Mouse (Mus musculus) hindbrain, postnatal 0 days (tissue): Measurements from ENCODE around the gene Timm13. TPM values are rescaled to one million over a fixed set of nuclear protein-coding genes. Genes with fewer than 3 reads are reported as not detected.

Experiments
- ATAC-seq: fragments of 200-750 bp; cut with Nextera tagmentation; 2 replicates; pipeline ENCODE4 v1.8.0; 2017; ENCODE audit warnings: mild to moderate bottlenecking, moderate TSS enrichment, moderate library complexity
- DNase-seq: peaks from one replicate; pipeline ENCODE4 v3.0.0-alpha.2; 2015; ENCODE audit warnings: low spot score
- H3K27ac ChIP-seq: fragments of 300-500 bp; sonication (generic); 2 replicates; pipeline ENCODE4 v1.5.1; 2014; ENCODE audit warnings: mild to moderate bottlenecking
- H3K27me3 ChIP-seq: fragments of 300-500 bp; sonication (generic); 2 replicates; pipeline ENCODE4 v1.6.1; 2014; ENCODE audit warnings: low read length, mixed read lengths; ENCODE audit not compliant: insufficient read depth
- H3K36me3 ChIP-seq: fragments of 300-500 bp; sonication (generic); 2 replicates; pipeline ENCODE4 v1.6.1; 2014; ENCODE audit warnings: low read length, mixed read lengths; ENCODE audit not compliant: insufficient read depth
- H3K4me1 ChIP-seq: fragments of 300-500 bp; sonication (generic); 2 replicates; pipeline ENCODE4 v1.6.1; 2014; ENCODE audit warnings: antibody characterized with exemption, low read length, mixed read lengths; ENCODE audit not compliant: insufficient read depth
- H3K4me2 ChIP-seq: fragments of 300-500 bp; sonication (generic); 2 replicates; pipeline ENCODE4 v1.6.1; 2014; ENCODE audit warnings: low read depth, mild to moderate bottlenecking, low read length, moderate library complexity, mixed read lengths
- H3K4me3 ChIP-seq: fragments of 300-500 bp; sonication (generic); 2 replicates; pipeline ENCODE4 v1.5.1; 2014; ENCODE audit warnings: low read length
- H3K9ac ChIP-seq: fragments of 300-500 bp; sonication (generic); replicated peaks from 2 replicates; pipeline ENCODE4 v1.6.1; 2014; ENCODE audit warnings: mild to moderate bottlenecking, low read length, moderate library complexity, mixed read lengths
- H3K9me3 ChIP-seq: fragments of 300-500 bp; sonication (generic); 2 replicates; pipeline ENCODE4 v1.6.1; 2016; ENCODE audit warnings: low read length, mixed read lengths
- CTCF ChIP-seq: IDR thresholded peaks from 2 replicates; pipeline ENCODE4 v1.5.1; 2016; ENCODE audit warnings: antibody characterized with exemption, control low read depth, low read depth
- WGBS: fragments of 180-500 bp; shearing (Covaris S2); extraction: QIAGEN DNeasy Blood & Tissue Kit; methylation state at CpG from one replicate; pipeline ENCODE4 v1.1.7; 2014; 5-methylcytosine and 5-hydroxymethylcytosine counted together
- polyA plus RNA-seq: library from polyadenylated mRNA; unstranded; fragments of >200 nt; fragmentation: Nextera tagmentation; extraction: Ambion mirVana; gene quantifications from 2 replicates; pipeline ENCODE4 v1.2.1, GENCODE M21; 2015
- total RNA-seq: library from RNA; depleted of rRNA; stranded (reverse); fragments of >200 nt; gene quantifications from 2 replicates; pipeline ENCODE4 v1.2.3, GENCODE M21; 2014

Timm13 gene
- total and polyA plus RNA-seq, 2 experiments from 2014 or later, result 155 to 369 TPM

DNA sequence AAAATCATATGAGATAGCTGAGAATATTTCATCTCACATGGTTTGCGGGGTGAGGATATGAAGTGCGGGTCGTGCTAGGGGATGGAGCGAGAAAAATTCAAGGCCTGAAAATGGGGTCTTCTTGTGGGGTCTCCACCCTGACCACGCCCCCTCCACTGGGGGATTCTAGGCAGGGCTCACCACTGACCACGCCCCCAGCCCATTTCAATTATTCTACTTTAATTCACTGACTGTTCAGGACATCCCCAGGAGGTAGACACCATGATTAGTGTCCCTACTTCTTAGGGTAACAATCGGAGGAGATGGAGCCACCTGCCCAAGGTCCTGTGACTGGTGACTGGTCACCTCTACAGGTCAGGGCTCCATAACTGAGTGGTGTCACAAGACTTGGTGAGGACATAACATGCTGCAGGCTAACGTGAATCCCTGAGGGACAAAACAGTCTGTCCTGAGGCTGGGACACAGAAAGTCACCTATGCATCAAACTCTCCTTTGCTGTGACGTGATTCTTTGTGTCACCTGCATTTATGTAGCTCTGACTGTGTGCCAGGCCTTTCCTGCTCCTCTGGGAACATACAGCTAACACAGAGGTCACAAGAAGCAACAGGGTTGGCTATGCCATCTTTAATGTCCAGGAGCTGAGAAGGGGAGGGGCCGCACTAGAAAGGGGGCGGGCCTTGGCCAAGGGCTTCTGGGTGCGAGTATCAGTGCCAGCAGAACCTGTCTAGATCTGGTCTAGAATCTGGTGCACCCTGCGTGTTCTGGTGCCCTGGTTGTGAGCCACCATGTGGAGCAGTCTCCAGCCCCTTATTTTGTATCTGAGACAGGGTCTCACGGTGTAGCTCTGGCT, 33.6 kb upstream of the Timm13 start:
- WGBS, result 41% methylated on average over 14 of the region's 14 CpGs
- Histone ChIP-seq H3K36me3 (no peaks in the 10 kb centered on the region), H3K9ac (no peak overlapping the region), H3K27me3 (peaks cover 11% of the 10 kb centered on the region; the same call in 1 of the 2 replicates), H3K9me3 (no peaks in the 10 kb centered on the region), H3K27ac (no peak overlapping the region), H3K4me1 (peaks cover 31% of the 10 kb centered on the region), H3K4me2 (no peak overlapping the region), H3K4me3 (no peak overlapping the region)
- TF ChIP-seq CTCF, result no peak
- ATAC-seq, result no peak
- DNase-seq, result no peak

DNA sequence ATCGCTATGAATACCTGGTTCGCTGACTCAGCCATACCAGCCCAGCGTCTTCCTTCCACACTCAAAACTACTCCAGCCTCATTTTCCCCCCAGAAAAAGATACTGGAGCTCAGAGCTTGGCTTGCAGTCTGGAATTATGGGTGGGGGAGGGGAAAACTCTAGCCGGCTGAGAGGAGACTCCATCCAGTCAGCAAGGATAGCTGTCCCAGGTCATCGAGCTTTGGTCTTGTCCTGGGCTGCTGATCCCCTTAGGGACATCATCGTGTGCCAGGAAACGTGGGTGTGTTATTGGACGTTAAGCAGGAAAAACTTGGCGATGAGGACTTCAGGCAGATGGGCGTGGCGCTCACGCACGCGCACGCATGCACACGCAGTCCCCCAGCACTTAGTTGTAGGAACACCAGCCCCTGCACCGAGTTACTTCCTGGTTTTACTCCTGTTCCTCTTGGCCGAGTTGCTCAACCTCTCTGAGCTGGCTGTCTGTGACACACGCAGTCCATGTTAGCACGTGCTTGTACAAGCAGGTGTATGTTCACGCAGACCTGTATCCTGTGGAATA, 32.7 kb upstream of the Timm13 start:
- peak; percentile 18 for DNase-seq
- Histone ChIP-seq H3K4me3 (no peak overlapping the region), H3K27me3 (peaks cover 11% of the 10 kb centered on the region; the same call in 1 of the 2 replicates)

DNA sequence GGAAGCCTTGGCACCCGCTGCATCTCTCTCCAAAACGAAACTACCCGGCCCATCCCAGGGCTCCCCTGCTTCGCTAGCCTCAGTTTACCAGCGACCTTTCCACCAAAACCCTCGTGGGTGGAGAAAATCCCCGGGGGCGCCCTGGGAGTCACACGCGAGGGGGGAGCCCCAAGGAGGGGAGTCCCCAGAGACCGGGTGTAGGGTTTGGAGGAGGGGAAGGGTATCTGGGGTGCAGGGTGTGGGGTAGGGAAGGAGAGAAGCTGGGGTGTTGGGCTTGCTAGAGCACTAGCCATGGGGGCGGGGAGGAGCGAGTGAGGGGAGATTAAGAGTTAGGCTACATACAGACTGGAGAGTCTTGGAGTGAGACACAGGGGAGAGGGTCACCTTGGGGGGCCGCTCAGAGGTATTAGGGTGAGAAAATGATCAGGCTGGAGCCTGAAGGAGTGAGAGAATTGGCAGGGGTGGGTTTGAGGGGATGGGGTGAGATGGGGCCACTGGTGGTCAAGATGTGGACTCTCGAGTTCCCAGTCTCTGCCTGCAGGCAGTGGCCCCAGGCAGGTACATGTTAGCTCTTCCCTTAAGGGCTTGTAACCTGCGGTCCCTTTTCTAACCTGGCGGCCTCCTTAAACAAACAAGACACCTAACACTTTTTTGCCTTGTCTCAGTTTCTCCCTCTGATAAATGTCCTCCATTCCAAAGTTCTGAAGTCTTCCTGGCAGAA, 32.1 kb upstream of the Timm13 start:
- Histone ChIP-seq H3K4me2 (peak overlapping the region; percentile 93), H3K27me3 (peaks cover 11% of the 10 kb centered on the region; the same call in 1 of the 2 replicates), H3K9me3 (no peaks in the 10 kb centered on the region), H3K4me3 (peak overlapping the region; percentile 12), H3K36me3 (no peaks in the 10 kb centered on the region), H3K4me1 (peaks cover 30% of the 10 kb centered on the region), H3K9ac (no peak overlapping the region), H3K27ac (no peak overlapping the region)
- ATAC-seq, result no peak
- WGBS, result 3% methylated on average over 17 of the region's 17 CpGs
- no peak for DNase-seq
- TF ChIP-seq CTCF, result no peak

More for the DNA sequence above, 32.7 kb upstream of the Timm13 start:
- Histone ChIP-seq H3K9me3 (no peaks in the 10 kb centered on the region), H3K36me3 (no peaks in the 10 kb centered on the region), H3K4me1 (peaks cover 30% of the 10 kb centered on the region), H3K27ac (no peak overlapping the region), H3K4me2 (peak overlapping the region; percentile 40), H3K9ac (no peak overlapping the region)
- 3% methylated on average over 21 of the region's 21 CpGs for WGBS
- no peak for ATAC-seq
- TF ChIP-seq CTCF, result no peak

DNA sequence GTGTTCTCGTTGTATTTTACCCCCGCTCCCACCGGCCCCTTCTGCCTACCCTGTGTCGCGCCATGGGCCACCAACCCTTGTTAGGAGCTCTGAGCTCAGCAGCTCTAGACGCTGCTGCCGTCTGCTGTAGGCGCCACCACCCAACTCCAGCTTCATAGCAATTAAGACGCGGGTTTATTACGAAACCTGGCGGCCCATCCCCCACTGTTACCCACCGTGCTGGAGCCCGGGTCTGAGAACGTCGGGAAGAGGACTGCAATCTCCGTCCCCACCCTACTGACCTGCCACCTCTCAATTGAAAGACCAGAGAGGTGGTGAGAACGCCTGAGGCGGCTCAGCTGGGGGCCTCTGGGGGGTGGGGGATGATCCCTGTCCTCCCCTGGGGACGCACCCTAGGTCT, 31.4 kb upstream of the Timm13 start:
- DNase-seq (peak; percentile 58), ATAC-seq (no peak)
- Histone ChIP-seq H3K4me2 (peak overlapping the region; percentile 93), H3K4me1 (peaks cover 23% of the 10 kb centered on the region), H3K4me3 (peak overlapping the region; percentile 12), H3K27me3 (peaks cover 11% of the 10 kb centered on the region; the same call in 1 of the 2 replicates), H3K36me3 (no peaks in the 10 kb centered on the region), H3K9me3 (no peaks in the 10 kb centered on the region), H3K27ac (no peak overlapping the region), H3K9ac (no peak overlapping the region)
- WGBS, result 3% methylated on average over 20 of the region's 20 CpGs
- TF ChIP-seq CTCF, result no peak

DNA sequence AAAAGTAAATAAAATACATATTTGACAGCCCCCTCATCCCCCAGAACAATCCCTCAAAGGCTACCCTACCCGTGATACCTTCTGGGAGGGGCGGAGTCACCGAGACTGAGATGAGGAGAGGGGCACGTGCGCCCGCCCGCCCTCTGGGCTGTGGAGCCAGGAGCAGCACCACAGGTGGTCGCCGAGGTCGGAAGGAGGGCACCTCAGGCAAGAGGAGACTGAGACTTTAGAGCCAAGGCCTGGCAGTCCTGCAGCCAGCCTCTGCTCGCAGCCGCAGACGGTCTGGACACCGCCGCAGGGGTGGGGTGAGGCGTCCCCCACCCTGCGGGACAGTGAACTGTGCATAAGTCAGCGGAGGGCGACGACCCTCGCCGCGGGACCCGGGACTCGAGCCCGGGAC, 30.9 kb upstream of the Timm13 start:
- Histone ChIP-seq H3K27me3 (peaks cover 11% of the 10 kb centered on the region; the same call in 1 of the 2 replicates), H3K4me1 (peaks cover 21% of the 10 kb centered on the region)

DNA sequence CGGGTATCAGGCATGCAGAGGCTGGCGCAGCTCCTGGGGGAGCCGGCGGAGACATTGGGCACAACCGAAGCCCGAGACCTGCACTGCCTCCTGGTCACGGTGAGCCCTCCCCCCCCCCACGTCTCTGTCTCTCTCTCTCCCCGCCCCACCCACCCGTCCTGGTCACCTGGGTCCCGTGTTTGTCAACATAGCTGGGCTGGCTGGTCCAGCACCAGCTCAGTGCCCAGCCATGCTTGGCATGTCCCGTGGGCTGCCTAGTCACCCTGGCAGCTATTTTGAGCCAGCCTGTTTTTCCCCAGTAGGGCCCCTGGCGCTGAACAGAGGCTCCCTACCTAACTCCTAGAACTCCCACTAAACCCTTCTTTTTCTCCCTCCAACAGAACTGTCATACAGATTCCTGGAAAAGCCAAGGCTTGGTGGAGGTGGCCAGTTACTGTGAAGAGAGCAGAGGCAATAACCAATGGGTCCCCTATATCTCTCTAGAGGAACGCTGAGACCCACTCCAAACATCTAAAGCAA, 30.4 kb upstream of the Timm13 start:
- H3K36me3 ChIP-seq, result no peaks in the 10 kb centered on the region
- peak overlapping the region; percentile 93 for H3K4me2 ChIP-seq
- H3K27me3 ChIP-seq, result peaks cover 11% of the 10 kb centered on the region; the same call in 1 of the 2 replicates
- WGBS, result 2% methylated on average over 13 of the region's 14 CpGs
- H3K9me3 ChIP-seq, result no peaks in the 10 kb centered on the region
- DNase-seq (peak; percentile 57), ATAC-seq (no peak)
- H3K4me1 ChIP-seq, result peaks cover 18% of the 10 kb centered on the region
- no peak for TF ChIP-seq CTCF
- peak overlapping the region; percentile 59 for H3K9ac ChIP-seq
- H3K4me3 ChIP-seq, result peak overlapping the region; percentile 53
- H3K27ac ChIP-seq, result no peak overlapping the region

More for the DNA sequence above, 30.9 kb upstream of the Timm13 start:
- Histone ChIP-seq H3K36me3 (no peaks in the 10 kb centered on the region), H3K4me2 (peak overlapping the region; percentile 93), H3K9me3 (no peaks in the 10 kb centered on the region), H3K27ac (no peak overlapping the region), H3K4me3 (0 out of 2 replicates have a peak overlapping the region, but pooled peaks have one; percentile 12), H3K9ac (no peak overlapping the region)
- DNase-seq, result no peak
- under 1% methylated on average over 26 of the region's 26 CpGs for WGBS
- no peak for TF ChIP-seq CTCF
- no peak for ATAC-seq
